Mouse (Mus musculus) kidney, embryonic 16.5 days (tissue): ENCODE results near the gene Cd2. TPM values are rescaled to one million over a fixed set of nuclear protein-coding genes. Genes with fewer than 3 reads are reported as not detected.

Experiments used
- ATAC-seq: fragments of 200-750 bp; cut with Nextera tagmentation; 2 replicates; pipeline ENCODE4 v1.8.0; 2017; ENCODE audit warnings: moderate TSS enrichment; ENCODE audit not compliant: low FRiP score, low TSS enrichment
- H3K27ac ChIP-seq: fragments of 300-500 bp; sonication (generic); 2 replicates; pipeline ENCODE4 v1.5.1; 2014; ENCODE audit warnings: low read length
- H3K27me3 ChIP-seq: fragments of 300-500 bp; sonication (generic); 2 replicates; pipeline ENCODE4 v1.6.1; 2014; ENCODE audit warnings: low read length, control low read depth, mixed read lengths; ENCODE audit not compliant: insufficient read depth
- H3K36me3 ChIP-seq: fragments of 300-500 bp; sonication (generic); 2 replicates; pipeline ENCODE4 v1.6.1; 2014; ENCODE audit warnings: low read length, control low read depth, mixed read lengths; ENCODE audit not compliant: insufficient read depth
- H3K4me1 ChIP-seq: fragments of 300-500 bp; sonication (generic); 2 replicates; pipeline ENCODE4 v1.6.1; 2014; ENCODE audit warnings: low read length, control low read depth, mixed read lengths; ENCODE audit not compliant: insufficient read depth
- H3K4me2 ChIP-seq: fragments of 300-500 bp; sonication (generic); replicated peaks from 2 replicates; pipeline ENCODE4 v1.6.1; 2014; ENCODE audit warnings: low read depth, low read length
- H3K4me3 ChIP-seq: fragments of 300-500 bp; sonication (generic); 2 replicates; pipeline ENCODE4 v1.5.1; 2014; ENCODE audit warnings: mild to moderate bottlenecking, low read length
- H3K9ac ChIP-seq: fragments of 300-500 bp; sonication (generic); replicated peaks from 2 replicates; pipeline ENCODE4 v1.6.1; 2014; ENCODE audit warnings: low read length
- H3K9me3 ChIP-seq: fragments of 300-500 bp; sonication (generic); 2 replicates; pipeline ENCODE4 v1.6.1; 2016; ENCODE audit warnings: low read length, control low read depth
- WGBS: fragments of 180-500 bp; shearing (Covaris S2); extraction: QIAGEN DNeasy Blood & Tissue Kit; methylation state at CpG from one replicate; pipeline ENCODE4 v1.1.7; 2014; 5-methylcytosine and 5-hydroxymethylcytosine counted together
- polyA plus RNA-seq: library from polyadenylated mRNA; unstranded; fragments of >200 nt; fragmentation: Nextera tagmentation; extraction: Ambion mirVana; gene quantifications from 2 replicates; pipeline ENCODE4 v1.2.1, GENCODE M21; 2015

Gene Cd2
- polyA plus RNA-seq, 1 experiment from 2014 or later = 0.22 TPM

GRCm38 (mm10) chr3:101309626-101310025, 21.9 kb upstream of the Cd2 start:
- no peak overlapping the region for H3K9ac ChIP-seq
- peaks cover 5% of the 10 kb centered on the region; the same call in 1 of the 2 replicates for H3K4me1 ChIP-seq
- no peaks in the 10 kb centered on the region for H3K36me3 ChIP-seq
- no peak overlapping the region for H3K4me2 ChIP-seq
- WGBS = 71% methylated on average over 3 of the region's 3 CpGs
- no peaks in the 10 kb centered on the region; the same call in 1 of the 2 replicates for H3K27me3 ChIP-seq
- no peak overlapping the region for H3K27ac ChIP-seq
- H3K9me3 ChIP-seq = no peaks in the 10 kb centered on the region
- H3K4me3 ChIP-seq = no peak overlapping the region
- no peak for ATAC-seq

- Histone ChIP-seq H3K9me3 (no peaks in the 10 kb centered on the region), H3K4me1 (no peaks in the 10 kb centered on the region), H3K4me2 (no peak overlapping the region), H3K4me3 (no peak overlapping the region), H3K27me3 (no peaks in the 10 kb centered on the region; the same call in 1 of the 2 replicates), H3K36me3 (no peaks in the 10 kb centered on the region), H3K9ac (no peak overlapping the region), H3K27ac (no peak overlapping the region)
- 70% methylated on average over 9 of the region's 9 CpGs for WGBS
- ATAC-seq = no peak
Observed at GRCm38 (mm10) chr3:101306090-101306489, 18.4 kb upstream of the Cd2 start.

GRCm38 (mm10) chr3:101305046-101305445, 17.3 kb upstream of the Cd2 start:
- no peaks in the 10 kb centered on the region for H3K36me3 ChIP-seq
- no peaks in the 10 kb centered on the region for H3K4me1 ChIP-seq
- 70% methylated on average over 2 of the region's 2 CpGs for WGBS
- H3K4me3 ChIP-seq = no peak overlapping the region
- H3K27me3 ChIP-seq = no peaks in the 10 kb centered on the region; the same call in 1 of the 2 replicates
- no peak overlapping the region for H3K9ac ChIP-seq
- no peak overlapping the region for H3K27ac ChIP-seq
- no peak overlapping the region for H3K4me2 ChIP-seq
- no peak for ATAC-seq
- no peaks in the 10 kb centered on the region for H3K9me3 ChIP-seq

- 14% methylated on average over 8 of the region's 8 CpGs for WGBS
- Histone ChIP-seq H3K9ac (no peak overlapping the region), H3K27ac (no peak overlapping the region), H3K27me3 (no peaks in the 10 kb centered on the region; the same call in 1 of the 2 replicates), H3K4me2 (no peak overlapping the region), H3K9me3 (no peaks in the 10 kb centered on the region), H3K4me3 (no peak overlapping the region), H3K36me3 (no peaks in the 10 kb centered on the region), H3K4me1 (no peaks in the 10 kb centered on the region)
- ATAC-seq = peak; percentile 32; the same call in 1 of the 2 replicates
Observed at GRCm38 (mm10) chr3:101304156-101304555, 16.4 kb upstream of the Cd2 start.

DNA sequence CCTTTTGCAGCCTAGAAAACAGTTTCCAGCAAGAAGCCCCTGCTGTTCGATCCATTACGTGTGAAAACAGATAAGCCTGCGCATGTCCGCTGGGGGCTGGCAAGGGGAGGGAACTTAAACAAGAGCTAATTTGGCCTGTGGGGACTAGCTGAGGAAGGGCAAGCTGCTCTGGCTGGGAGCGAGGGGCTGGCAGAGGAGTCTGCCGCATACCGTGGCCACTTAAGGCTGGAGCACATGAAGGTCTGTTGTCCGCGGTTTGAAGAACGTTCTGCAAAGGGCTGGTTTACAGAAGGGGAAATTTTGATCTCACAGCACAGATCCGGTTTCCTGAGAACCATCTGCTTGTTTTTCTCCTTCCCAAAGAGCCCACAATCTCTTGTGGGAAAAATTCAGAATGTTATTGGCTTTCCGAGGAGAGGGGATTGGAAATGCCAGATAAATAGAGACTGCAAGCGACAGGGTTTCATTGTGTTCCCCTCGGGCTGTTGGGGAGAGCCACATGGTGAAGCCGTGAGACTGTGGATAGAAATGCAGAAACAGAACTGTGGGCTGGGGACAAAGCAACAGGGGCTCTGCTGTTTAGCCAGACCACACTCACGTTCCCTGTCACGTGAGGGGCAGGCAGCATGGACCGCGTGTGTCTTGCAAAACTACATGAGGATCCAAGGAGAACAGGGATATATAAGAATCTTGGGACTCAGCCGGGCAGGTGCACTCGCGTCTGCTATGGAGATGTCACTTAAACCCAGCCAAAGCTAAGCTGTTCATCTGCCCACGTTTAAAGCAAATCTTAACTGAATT, 12.7 kb upstream of the Cd2 start:
- Histone ChIP-seq H3K4me3 (no peak overlapping the region), H3K36me3 (no peaks in the 10 kb centered on the region), H3K9ac (peak overlapping the region; percentile 28; the same call in 1 of the 2 replicates), H3K4me2 (peak overlapping the region; percentile 22), H3K9me3 (no peaks in the 10 kb centered on the region), H3K4me1 (no peaks in the 10 kb centered on the region), H3K27ac (no peak overlapping the region), H3K27me3 (no peaks in the 10 kb centered on the region; the same call in 1 of the 2 replicates)
- WGBS = 31% methylated on average over 23 of the region's 23 CpGs
- ATAC-seq = no peak

DNA sequence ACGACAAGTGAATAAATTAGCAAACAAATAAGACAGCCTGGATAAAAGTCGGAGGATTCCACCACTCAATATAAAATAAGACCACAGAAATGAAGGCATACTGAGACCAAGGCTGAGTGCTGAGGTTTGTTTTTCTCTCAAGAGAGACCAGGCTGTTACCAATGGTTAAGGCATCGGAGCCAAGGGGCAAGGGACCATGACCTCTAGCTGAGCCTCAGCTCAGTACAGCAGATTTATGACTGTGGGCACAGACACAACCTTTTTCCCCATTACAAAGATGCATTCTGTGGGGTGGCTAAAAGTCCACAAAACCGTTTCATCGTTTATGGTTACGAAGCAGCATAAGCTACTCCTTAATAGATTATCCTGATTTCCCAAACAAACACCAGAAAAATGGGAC, 11.9 kb upstream of the Cd2 start:
- no peak overlapping the region for H3K4me3 ChIP-seq
- no peak overlapping the region for H3K4me2 ChIP-seq
- H3K27me3 ChIP-seq = no peaks in the 10 kb centered on the region
- no peak overlapping the region for H3K27ac ChIP-seq
- no peaks in the 10 kb centered on the region for H3K9me3 ChIP-seq
- H3K36me3 ChIP-seq = no peaks in the 10 kb centered on the region
- H3K4me1 ChIP-seq = no peaks in the 10 kb centered on the region
- no peak overlapping the region for H3K9ac ChIP-seq
- 50% methylated on average over 6 of the region's 6 CpGs for WGBS
- no peak for ATAC-seq

- no peaks in the 10 kb centered on the region for H3K27me3 ChIP-seq
- H3K36me3 ChIP-seq = no peaks in the 10 kb centered on the region
- 93% methylated on average over 5 of the region's 5 CpGs for WGBS
- H3K9me3 ChIP-seq = no peaks in the 10 kb centered on the region
- ATAC-seq = no peak
- no peaks in the 10 kb centered on the region for H3K4me1 ChIP-seq
- no peak overlapping the region for H3K27ac ChIP-seq
- no peak overlapping the region for H3K4me2 ChIP-seq
- no peak overlapping the region for H3K9ac ChIP-seq
- H3K4me3 ChIP-seq = no peak overlapping the region
Observed at GRCm38 (mm10) chr3:101297221-101297620, 9.5 kb upstream of the Cd2 start.

DNA sequence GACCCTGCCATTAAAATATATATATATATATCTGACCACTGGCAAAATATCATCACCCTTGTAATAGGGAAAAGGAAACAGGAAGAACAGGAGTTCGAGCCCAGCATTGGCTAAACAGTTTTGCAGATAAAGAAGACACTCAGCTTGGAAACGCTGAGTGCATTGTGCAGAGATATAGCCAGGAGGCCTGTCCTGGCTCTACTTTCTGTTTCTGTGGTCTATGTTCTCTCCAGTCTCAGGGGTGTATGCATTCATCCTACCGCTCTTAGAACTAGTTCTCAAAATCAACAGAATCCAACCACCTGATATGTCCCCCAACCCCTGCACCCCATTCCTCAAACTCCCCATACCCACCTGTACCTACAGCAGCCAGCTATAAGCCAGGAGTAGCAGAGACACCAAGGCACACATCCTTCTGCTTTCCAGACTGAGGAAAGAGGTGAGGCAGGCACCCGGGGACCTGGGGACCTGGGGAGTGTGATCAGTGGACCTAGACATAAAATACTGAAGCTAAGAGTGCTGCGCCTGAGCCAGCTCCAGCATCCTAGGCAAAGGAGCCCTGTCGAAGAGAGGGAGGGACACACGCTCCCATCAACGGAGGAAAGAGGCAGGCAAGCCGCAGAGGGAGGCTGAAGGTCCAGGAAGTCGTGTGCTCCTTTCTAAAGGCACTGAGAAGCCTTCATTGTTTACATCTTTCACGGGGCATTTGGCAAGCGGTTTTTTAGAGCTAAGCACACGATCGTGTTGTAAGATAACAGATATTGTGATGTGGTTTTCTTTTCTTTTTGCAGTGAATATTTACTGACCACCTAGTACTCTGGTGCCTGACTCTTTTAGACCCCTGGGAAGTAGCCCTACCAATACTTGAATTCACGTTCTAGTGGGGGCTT, 8.4 kb upstream of the Cd2 start:
- H3K9me3 ChIP-seq = no peaks in the 10 kb centered on the region
- no peaks in the 10 kb centered on the region for H3K36me3 ChIP-seq
- H3K9ac ChIP-seq = no peak overlapping the region
- no peaks in the 10 kb centered on the region for H3K4me1 ChIP-seq
- H3K27me3 ChIP-seq = no peaks in the 10 kb centered on the region
- H3K4me3 ChIP-seq = no peak overlapping the region
- no peak overlapping the region for H3K27ac ChIP-seq
- ATAC-seq = no peak
- H3K4me2 ChIP-seq = no peak overlapping the region
- 58% methylated on average over 15 of the region's 15 CpGs for WGBS

DNA sequence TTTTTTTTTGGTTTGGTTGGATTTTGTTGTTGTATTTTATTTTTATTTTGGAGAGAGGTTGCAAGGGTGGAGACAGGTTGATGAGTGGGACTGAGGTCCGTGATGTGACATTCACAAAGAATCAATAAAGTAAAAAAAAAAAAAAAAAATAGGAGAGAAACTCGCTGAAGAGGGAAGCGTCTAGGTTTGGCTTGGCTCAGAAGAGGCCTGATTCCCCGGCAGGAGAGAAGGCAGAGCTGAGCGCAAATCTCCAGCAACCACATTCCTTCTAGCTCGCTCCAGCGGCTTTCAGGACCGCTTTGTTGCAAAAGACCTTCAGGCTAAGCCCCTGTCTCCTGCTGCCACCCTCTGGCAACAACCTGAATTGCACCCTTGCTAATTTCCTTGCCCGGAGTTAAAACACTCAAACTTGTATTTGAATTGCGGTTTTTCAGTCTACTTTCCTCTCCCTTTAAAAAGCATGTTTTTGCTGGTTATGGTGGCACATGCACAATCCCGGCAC, 7.7 kb upstream of the Cd2 start:
- Histone ChIP-seq H3K27ac (no peak overlapping the region), H3K9me3 (no peaks in the 10 kb centered on the region), H3K27me3 (no peaks in the 10 kb centered on the region), H3K4me1 (no peaks in the 10 kb centered on the region), H3K4me2 (no peak overlapping the region), H3K36me3 (no peaks in the 10 kb centered on the region), H3K4me3 (no peak overlapping the region), H3K9ac (no peak overlapping the region)
- WGBS = 3% methylated on average over 11 of the region's 11 CpGs
- ATAC-seq = peak; percentile 72; the same call in 1 of the 2 replicates
